Mouse (Mus musculus): ENCODE measurements around the gene Snai1.
A peak's percentile ranks its signal among the peaks of the same experiment; 100 is the strongest.

Gene Snai1

GRCm38 (mm10) chr2:167519606-167520252 is 18.3 kb upstream of the Snai1 start:
- no peak for DNase-seq (ENCODE audit: low spot score in 2 of 2)

GRCm38 (mm10) chr2:167528278-167528677 is 9.7 kb upstream of the Snai1 start:
- peak in 1 of 2 experiments; percentile 61 for DNase-seq (ENCODE audit: low spot score in 2 of 2)

DNA sequence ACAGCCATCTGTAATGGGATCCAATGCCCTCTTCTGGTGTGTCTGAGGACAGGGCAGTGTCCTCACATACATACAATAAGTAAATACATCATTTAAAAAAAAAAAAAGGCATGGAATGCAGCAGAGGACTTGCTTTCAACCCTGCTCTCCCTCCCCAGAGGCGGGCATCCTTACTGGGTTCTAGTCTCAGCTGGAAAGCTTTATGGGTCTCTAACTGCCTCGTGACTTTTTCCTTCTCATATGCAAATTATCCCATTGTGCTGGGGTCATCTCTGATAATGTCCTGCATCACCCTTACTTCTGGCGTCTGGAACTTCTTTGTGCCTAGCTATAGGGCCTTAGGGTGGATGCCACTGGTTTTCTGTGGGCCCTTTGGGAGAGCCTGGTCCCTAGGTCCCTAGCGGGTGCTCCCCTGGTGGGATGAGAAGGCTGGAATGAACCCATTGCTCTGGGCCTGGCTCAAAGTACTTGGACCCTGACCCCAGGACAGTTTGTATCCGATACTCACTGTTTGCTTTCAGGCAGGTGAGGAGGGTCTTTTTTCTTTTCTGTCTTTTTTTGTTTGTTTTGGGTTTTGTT is 8.0 kb upstream of the Snai1 start:
- no peak for DNase-seq (ENCODE audit: low spot score in 2 of 2)

GRCm38 (mm10) chr2:167530536-167530935 is 7.5 kb upstream of the Snai1 start:
- DNase-seq (ENCODE audit: low spot score in 2 of 2), result no peak

- peak in 1 of 2 experiments; percentile 78 for DNase-seq (ENCODE audit: low spot score in 2 of 2)
Observed at GRCm38 (mm10) chr2:167532131-167532530, 5.9 kb upstream of the Snai1 start.

GRCm38 (mm10) chr2:167533880-167534279 is 4.1 kb upstream of the Snai1 start:
- DNase-seq (ENCODE audit: low spot score in 2 of 2), result no peak

DNA sequence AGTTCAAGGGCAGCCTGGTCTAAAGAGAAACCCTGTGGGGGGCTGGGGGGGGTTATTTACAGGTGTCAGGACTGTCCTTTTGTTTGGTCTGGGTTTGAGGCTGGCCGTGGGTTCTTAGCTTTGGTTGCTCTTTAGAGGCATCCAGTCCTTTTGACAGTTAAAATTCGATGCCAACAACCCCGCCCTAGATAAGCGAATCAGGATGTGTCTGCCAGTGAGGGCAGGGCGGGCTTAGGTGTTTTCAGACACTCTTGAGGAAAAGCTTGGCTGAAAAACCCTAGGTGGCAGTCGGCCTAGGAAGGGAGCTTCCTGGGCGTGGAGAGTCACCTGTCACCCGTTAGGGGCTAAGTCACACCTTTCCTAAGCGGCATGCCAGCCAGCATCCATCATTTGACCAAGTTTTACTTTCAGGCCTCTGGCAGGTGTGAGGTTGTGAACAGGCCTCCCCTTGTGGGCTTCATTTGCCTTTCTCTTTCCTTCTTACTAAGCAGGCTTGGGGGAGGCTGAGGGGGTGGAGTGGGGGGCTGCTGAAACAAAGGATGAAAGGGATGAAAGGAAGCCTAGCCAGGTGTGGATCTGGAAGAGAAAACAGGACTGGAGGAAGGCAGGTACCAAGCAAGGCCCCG is 1.6 kb upstream of the Snai1 start:
- DNase-seq (ENCODE audit: low spot score in 2 of 2), result no peak

DNA sequence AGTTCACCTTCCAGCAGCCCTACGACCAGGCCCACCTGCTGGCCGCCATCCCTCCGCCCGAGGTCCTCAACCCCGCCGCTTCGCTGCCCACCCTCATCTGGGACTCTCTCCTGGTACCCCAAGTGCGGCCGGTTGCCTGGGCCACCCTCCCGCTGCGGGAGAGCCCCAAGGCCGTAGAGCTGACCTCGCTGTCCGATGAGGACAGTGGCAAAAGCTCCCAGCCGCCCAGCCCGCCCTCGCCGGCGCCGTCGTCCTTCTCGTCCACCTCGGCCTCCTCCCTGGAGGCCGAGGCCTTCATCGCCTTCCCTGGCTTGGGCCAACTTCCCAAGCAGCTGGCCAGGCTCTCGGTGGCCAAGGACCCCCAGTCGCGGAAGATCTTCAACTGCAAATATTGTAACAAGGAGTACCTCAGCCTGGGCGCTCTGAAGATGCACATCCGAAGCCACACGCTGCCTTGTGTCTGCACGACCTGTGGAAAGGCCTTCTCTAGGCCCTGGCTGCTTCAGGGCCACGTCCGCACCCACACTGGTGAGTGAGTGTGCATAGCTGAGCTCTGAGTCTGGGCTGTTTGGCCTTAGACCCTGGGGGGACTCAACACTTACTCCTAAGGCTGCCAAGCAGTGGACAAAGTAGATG is 794 bp downstream of the Snai1 start:
- DNase-seq (ENCODE audit: low spot score in 2 of 2), result no peak

GRCm38 (mm10) chr2:167539536-167540476 is 1.8 kb downstream of the Snai1 start:
- DNase-seq (ENCODE audit: low spot score in 2 of 2), result no peak

- no peak for DNase-seq (ENCODE audit: low spot score in 2 of 2)
Observed at GRCm38 (mm10) chr2:167540477-167541110, 2.6 kb downstream of the Snai1 start.

DNA sequence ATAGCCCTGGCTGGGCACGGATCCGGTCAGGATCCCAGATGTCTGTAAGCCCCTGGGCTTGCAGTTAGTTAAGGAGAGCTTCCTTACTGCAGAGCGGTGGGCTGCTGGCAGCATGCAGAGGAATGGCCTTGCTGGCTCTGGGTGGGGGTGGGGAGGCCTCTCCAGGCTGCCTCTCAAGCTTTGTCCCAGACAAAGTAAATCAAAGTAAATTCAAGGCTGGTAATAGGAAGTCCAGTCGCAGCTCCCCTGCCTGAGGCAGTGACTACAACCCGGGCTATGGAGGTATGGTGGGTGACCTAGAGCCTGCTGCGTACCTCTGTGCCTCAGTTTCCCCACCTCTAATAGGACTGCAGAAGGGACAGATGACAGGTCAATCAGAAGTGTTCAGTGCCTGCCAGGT is 3.3 kb downstream of the Snai1 start:
- no peak for DNase-seq (ENCODE audit: low spot score in 2 of 2)

- no peak for DNase-seq (ENCODE audit: low spot score in 2 of 2)
Observed at GRCm38 (mm10) chr2:167541761-167542160, 3.8 kb downstream of the Snai1 start.

- no peak for DNase-seq (ENCODE audit: low spot score in 2 of 2)
Observed at GRCm38 (mm10) chr2:167542361-167542760, 4.4 kb downstream of the Snai1 start.

DNA sequence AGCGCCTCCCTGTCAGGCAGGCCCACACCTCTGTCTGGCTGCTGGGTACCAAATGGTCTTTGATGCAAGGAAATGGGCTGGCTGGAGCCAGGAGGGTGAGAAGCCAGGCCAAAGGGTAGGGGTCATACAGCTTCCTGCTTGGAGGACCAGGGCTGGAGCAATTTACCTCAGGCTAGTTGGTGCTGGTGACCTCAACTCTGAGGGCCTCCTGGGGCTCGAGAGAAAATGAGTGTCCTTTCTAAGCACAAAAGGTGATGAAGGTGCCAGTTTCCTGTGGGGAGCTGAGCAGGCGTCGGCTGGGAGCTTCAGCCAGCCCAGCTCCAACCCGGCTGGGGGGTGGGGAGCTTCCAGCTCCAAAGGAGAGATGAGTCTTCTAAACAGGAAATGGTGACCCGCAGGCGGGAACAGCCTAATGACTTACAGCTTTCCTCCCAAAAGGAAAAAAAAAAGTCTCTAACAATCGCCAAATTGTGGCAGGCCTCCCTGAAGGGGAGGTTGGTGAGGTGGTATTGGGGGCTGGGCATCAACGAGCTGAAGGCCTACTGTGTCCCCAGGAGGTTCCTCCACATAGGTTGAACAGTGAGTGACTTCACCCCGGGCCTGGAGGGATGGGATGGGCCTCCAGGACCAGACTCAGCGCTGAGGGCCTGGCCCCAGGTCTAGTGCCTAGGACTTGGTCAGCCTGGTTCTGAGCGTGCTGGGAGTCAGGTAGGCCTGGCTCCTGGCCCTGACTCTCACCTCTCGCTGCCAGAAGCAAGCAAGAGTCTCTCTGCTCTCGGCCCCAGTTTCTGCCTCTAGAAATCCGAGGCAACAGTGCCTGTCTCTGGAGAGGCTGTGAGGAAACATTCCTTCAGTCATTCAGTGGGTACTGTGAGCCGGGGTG is 5.4 kb downstream of the Snai1 start:
- DNase-seq (ENCODE audit: low spot score in 2 of 2), result no peak

DNA sequence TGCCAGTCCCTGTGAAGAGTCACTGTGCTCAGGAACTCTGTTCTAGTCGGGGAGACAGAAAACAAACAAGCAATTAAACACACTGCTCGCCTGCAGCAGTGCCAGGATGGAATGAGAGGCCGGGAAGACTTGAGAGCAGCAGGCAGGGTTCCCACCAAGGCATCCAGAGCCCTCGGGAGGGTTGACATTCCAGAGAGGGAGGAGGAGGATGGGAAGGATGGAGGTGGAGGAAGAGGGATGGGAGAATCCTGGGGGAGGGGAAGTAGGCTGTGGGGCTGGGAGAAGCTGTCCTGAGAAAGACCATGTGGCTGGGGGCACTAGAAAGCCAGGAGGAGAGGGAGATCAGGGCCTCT is 6.0 kb downstream of the Snai1 start:
- no peak for DNase-seq (ENCODE audit: low spot score in 2 of 2)

DNA sequence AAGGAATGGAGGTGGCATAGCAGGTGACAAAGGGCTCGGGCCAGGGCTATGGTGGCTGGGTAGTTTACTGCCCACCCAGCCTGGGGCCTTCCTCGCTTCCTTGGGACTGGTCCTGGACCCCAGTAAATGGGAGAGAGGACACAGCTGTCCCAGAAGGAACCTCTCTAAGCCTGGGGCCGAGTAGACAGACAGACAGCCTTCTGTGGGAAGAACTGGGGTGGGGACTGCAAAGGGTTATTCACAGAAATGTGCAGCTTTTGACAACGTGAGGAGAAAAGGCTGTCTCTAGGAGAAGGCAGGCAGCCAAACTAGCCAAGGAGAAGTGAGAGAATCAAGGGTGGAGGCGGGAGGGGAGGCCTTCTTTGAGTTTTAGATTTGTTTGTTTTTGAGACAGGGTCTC is 6.5 kb downstream of the Snai1 start:
- no peak for DNase-seq (ENCODE audit: low spot score in 2 of 2)

DNA sequence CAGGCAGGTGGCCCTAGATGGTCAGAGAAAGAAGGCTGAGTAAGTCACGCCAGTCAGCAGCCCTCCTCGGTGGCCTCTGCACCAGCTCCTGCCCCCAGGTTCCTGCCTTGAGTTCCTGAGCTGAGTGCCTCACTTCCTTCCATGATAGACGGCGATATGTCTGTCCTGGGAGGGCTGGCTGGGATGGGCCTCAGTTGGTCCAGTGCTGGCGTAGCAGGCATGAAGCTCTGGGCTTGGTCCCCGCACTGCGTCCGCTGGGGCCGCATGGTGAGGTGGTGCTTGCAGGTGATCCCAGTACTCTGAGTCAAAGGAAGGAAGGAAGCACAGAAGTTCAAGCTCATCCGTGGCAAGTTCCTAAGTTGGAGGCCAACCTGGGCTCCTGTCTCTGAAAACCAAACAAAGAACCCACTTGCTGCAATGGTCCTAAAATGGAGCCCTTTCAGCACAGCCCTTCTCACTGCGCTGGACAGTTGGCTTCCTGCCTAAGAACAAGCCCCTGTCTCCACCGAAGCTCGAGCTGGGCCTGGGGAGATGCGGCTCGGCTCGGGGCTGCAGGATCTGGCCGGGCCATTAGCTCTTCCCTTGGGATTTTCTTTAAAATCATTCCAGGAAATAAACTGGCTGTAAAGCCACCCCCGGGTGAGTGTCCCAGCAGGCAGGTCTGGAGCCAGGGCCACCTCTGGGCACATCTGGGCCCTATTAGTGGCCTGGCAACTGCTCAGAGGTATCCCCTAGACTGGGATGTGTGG is 8.6 kb downstream of the Snai1 start:
- no peak for DNase-seq (ENCODE audit: low spot score in 2 of 2)

GRCm38 (mm10) chr2:167547444-167547843 is 9.4 kb downstream of the Snai1 start:
- DNase-seq (ENCODE audit: low spot score in 2 of 2), result no peak

DNA sequence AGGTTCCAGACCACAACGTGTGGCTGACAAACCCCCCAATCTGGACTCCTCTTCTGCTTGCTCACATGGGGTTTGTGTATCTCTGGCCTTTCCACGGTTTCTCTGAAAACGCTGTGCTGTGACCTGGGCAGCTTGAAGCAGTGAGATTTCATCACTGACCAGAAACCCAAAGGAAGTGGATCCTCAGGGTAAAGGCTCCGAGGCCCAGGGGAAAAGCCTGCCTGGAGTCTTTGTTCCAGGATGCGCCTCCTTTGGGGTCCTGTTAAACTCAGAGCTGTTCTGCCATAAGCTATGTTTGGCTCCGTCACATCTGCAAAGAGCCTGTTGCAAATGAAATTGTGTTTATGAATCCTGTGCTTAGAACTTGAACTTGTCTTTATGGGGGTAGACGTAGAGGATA is 11.0 kb downstream of the Snai1 start:
- DNase-seq (ENCODE audit: low spot score in 2 of 2), result no peak
